Comparison of ENCODE assay signal across 8 mouse cellular contexts in the genomic region with DNA sequence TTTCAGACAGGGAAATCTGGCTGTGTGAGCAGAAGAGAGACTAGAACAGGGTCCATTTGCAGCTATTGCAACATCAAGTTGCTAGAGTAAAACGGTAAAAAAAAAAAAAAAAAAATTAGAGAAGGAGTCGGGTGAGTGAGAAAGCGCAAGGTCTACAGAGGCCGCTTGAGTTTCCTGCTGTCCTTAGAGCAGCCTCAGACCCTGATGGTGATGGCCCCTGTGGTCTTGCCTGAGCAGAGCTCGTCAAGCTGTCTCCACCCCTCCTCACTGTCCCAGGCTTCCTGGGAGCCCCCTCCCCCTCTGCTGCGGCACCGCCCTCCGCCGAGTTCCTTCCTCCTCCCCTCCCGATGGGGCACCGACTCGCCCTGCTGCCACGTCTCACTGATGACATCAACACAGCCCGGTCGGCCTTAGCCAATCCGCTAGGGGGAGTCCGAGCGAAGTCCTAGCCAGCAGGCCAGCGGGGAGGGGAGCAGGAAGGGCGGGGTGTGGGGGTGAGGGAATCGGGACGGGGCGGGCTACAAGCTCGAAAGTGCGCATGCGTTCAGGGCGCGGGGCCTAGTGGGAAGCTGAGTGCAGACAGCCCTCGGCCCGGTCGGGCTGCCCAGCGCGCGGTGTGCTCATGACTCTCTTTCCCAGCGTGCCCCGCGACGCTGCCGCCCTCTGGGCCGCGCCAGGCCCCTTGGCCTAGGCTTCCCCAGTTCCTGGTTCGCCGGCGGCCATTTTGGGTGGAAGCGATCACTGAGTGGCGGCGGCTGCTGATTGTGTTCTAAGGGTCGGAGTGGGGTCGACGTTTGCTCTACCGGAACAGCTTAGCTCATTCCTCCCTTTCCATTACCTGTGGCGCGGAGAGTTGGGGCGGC. TPM values are rescaled to one million over a fixed set of nuclear protein-coding genes. Genes with fewer than 3 reads are reported as not detected.
A peak's percentile ranks its signal among the peaks of the same experiment; 100 is the strongest.
DNase-seq lines count a peak whose midpoint lies in the region; ATAC-seq and TF ChIP-seq lines count a peak whose summit lies in the region.

Gene Rab1a, plus strand, starts transcription at position 720 of the 863 bp plus-strand sequence.

- peak within 1 kb of the TSS; percentile 62 for H3K4me2 ChIP-seq in lung, postnatal 0 days (replicated peaks; ENCODE audit: low read depth, low read length)

- WGBS in hindbrain, embryonic 10.5 days = under 1% methylated on average over 54 of the region's 54 CpGs
- WGBS in lung, postnatal 0 days = 1% methylated on average over 50 of the region's 54 CpGs

- H3K9me3 ChIP-seq in hindbrain, embryonic 10.5 days = no peaks in the 10 kb centered on the region
- H3K9me3 ChIP-seq in lung, postnatal 0 days (ENCODE audit: low read length) = no peaks in the 10 kb centered on the region

- peak within 1 kb of the TSS; percentile 92 for H3K27ac ChIP-seq in hindbrain, embryonic 10.5 days
- H3K27ac ChIP-seq in lung, postnatal 0 days (ENCODE audit: low read length) = peak within 1 kb of the TSS; percentile 100

- TF ChIP-seq EP300 in lung, postnatal 0 days (IDR thresholded peaks at IDR 0.05) = peak; percentile 22; the same call in 1 of the 2 replicates

- H3K4me3 ChIP-seq in hindbrain, embryonic 10.5 days = peak within 1 kb of the TSS; percentile 99
- peak within 1 kb of the TSS; percentile 100 for H3K4me3 ChIP-seq in lung, postnatal 0 days (ENCODE audit: low read depth, low read length)

- H3K36me3 ChIP-seq in hindbrain, embryonic 10.5 days = peaks cover 9% of the 10 kb centered on the region
- no peaks in the 10 kb centered on the region for H3K36me3 ChIP-seq in lung, postnatal 0 days (ENCODE audit: insufficient read depth, low read length)

- peak; percentile 89 for TF ChIP-seq CTCF in lung, postnatal 0 days (IDR thresholded peaks at IDR 0.05)

- peak; percentile 100 for DNase-seq in MN1 (ENCODE audit: low spot score)
- DNase-seq in cerebellum, adult 9-10 months = peak; percentile 100
- DNase-seq in hindbrain, embryonic 10.5 days (ENCODE audit: low spot score) = peak; percentile 100
- DNase-seq in layer of hippocampus, adult 9-11 months = peak; percentile 100
- DNase-seq in lung, postnatal 0 days (ENCODE audit: low spot score) = peak; percentile 100
- peak; percentile 99 for DNase-seq in ovary, postnatal 14 days (ENCODE audit: low spot score)
- peak; percentile 100 for DNase-seq in thymus, postnatal 14 days

- ATAC-seq in frontal cortex, adult (ENCODE audit: low TSS enrichment) = peak; percentile 94
- ATAC-seq in lung, postnatal 0 days = peak; percentile 97

- no peaks in the 10 kb centered on the region for H3K27me3 ChIP-seq in hindbrain, embryonic 10.5 days (ENCODE audit: insufficient read depth, poor library complexity, severe bottlenecking)
- H3K27me3 ChIP-seq in lung, postnatal 0 days (replicated peaks; ENCODE audit: insufficient read depth, low read length) = no peaks in the 10 kb centered on the region

- H3K9ac ChIP-seq in lung, postnatal 0 days (replicated peaks; ENCODE audit: low read depth) = peak within 1 kb of the TSS; percentile 100

- peaks cover 34% of the 10 kb centered on the region for H3K4me1 ChIP-seq in hindbrain, embryonic 10.5 days (replicated peaks)
- peaks cover 13% of the 10 kb centered on the region; the same call in 1 of the 2 replicates for H3K4me1 ChIP-seq in lung, postnatal 0 days (ENCODE audit: insufficient read depth, low read depth, low read length)

RNA-seq across cellular contexts. Expression of gene Rab1a, which starts in this region (rescaled TPM):
- polyA plus RNA-seq in hindbrain, embryonic 10.5 days (2016; fragmentation: Nextera tagmentation; extraction: Ambion mirVana) = 208 and 216 TPM in 2 replicates
- 244 and 267 TPM in 2 replicates for polyA plus RNA-seq in lung, postnatal 0 days (2015; fragmentation: Nextera tagmentation; extraction: Ambion mirVana)

Comparison
In these comparisons a context has a peak if more than half of its experiments do, and no peak if none do; other contexts are left out.
1. Peak in every context shown above with its lines: DNase-seq, ATAC-seq, H3K4me3 ChIP-seq and H3K27ac ChIP-seq.